Mouse (Mus musculus) lung, postnatal 36 days (tissue): Measurements from ENCODE around the gene Ogfod2.

Source experiments
- DNase-seq: peaks from one replicate; pipeline ENCODE4 v3.0.0; 2022; ENCODE audit warnings: mixed read lengths

The Ogfod2 gene

GRCm38 (mm10) chr5:124111742-124112497, at the start of gene Ogfod2:
Gene Ogfod2, plus strand, starts transcription at chr5:124112297.
- peak; percentile 98 for DNase-seq

DNA sequence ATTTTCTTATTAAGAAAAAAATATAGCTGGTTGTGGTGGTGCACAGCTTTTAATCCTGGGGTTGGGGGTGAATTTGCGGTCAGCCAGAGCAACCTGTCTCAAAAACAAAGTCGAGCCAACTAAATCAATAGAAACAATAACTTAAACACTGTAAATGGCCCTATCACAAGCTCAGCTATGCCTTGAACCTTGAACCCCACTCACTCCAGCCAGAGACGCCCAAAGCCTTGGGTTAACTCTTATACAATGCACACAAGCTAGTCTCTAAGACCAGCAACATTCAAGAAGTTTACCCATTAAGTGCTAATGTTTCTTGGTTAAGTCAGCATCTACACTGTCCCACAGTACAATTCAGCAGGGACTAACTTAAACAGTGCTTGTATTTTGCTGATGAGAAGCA, 42.4 kb upstream of the Ogfod2 start:
- no peak for DNase-seq

DNA sequence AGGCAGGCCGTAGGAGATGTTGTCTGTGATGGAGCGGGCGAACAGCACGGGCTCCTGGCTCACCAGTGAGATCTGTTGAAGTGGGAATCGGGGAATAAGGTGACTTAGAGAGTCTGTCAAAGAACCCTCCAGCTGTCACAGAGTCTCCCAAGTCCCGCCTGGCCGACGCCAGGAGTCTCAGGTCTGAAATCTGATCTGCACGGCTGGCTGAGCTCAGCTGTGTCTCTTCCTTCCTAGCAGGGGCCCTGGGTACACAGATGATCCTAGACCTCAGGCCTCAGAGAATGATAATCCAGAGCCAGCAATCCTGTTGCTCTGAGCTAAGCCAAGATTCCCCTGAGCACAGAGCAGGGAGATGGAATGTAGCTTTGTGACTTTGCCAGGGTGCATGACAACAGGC, 38.4 kb upstream of the Ogfod2 start:
- DNase-seq: no peak

DNA sequence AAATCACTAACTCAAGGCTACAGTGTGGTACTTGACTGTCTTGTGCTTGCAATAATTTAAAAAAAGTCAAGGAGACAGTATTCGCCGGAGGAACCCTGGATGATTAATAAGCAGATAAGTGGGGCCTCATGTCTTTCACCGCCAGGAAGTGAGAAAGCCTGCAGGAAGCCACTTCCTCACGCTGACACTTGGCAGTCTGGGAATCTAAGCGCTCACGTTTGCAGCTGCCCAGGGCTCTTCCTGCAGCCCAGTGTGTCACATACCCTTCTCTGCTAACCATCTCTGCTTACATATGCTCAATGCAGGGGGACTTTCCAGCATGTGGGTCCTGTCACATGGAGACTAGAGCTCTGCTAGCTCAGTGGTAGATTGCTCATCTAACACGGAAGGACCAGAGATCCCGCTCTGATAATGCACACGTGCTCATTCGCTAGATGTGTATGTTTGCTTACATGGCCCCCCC, 37.2 kb upstream of the Ogfod2 start:
- DNase-seq: peak; percentile 15

- DNase-seq: no peak
Observed at GRCm38 (mm10) chr5:124075716-124076115, 36.4 kb upstream of the Ogfod2 start.

- no peak for DNase-seq
Observed at GRCm38 (mm10) chr5:124076559-124076958, 35.5 kb upstream of the Ogfod2 start.

DNA sequence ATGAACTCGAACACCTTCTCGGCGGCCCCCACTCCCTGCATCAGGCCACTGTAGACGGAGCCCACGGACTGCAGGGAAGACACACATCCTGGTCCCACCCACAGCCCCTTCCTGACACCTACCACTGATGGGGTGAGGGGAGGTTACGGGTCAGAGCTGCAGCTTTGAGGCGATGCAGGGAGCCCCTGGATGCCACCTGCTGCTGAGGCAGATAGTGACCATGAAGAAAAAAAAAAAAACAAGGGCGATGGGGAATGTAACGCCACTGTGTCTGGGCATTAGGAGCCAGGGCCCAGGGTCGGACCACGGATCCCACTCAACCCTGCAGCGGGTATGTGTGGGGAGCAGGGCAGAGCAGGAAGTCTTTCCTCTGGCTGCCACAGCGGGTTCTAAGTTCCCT, 34.9 kb upstream of the Ogfod2 start:
- no peak for DNase-seq

DNA sequence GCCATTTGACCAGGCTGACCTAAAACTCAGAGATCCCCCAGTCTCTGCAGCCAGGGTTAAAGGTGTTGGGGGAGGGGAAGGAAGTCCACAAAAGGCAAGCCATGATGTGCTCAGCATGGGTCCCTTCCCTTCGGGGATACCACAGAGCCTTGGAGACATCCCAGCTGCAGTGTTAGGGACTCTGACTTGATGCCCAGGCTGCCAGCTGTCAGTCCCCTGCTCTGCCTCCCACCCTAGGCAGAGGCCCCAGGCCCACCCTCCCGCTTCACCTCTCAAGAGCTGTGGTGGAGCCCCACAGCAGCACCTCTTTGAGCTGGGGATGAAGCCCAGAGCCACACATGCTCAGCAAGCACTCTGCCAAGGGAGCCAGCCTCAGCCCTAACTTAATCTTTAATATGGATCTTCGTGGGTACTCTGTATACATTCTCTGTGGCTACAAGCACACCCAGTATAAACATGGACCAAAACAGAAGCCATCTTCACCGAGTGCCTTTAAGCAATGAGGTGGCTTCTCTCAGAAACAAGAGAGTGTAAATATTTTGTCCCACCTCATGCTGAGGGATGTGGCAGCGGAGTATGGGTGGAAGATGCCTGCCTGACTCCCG, 34.1 kb upstream of the Ogfod2 start:
- DNase-seq: no peak

DNA sequence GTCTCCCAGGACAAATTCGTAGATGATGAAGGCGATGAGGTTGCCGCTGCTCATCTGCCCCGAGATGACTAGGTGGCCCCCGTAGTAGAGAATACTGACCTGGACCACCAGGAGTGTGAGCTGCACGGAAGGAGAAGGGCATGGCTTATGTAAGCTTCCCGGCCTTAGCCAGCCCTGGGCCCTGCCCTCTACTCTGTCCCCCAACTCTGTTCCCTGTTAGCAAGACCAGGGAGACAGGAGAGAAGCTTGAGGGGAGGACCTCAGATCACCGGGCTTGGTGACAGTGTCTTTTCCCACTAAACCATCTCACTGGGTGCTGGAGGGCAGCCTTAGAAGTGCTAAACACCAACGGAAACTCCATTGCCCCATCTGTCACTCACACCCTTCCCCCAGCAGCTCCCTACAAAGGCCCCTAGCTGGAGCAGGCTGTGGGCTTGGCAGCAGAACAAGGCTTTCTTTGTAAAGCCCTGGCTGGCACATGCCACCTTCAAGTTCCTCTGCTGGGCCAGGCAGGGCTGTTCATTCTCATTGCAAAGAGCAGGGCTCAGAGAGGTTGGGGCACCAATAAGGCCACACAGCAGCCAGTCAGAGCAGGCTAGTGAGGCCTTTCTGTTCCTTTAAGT, 33.2 kb upstream of the Ogfod2 start:
- no peak for DNase-seq

GRCm38 (mm10) chr5:124079880-124080279, 32.2 kb upstream of the Ogfod2 start:
- no peak for DNase-seq

DNA sequence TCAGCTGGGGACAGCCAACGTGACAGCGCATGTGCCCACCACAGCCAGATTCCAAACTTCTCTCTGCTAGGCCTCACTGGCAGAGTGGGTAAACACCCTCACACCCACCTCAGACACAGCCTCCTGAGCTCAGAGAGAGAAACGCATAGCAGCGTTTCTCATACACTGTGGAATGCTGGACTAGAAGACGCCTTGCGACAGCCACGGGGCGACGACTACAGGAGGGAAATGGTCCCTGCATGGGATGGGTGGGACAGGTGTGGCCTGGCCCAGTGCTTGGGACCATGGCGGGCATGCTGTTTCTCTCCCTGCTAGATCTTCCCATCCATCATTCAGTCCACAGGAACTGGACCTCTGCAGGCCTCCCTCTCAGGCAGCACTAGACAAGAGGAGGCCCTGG, 29.6 kb upstream of the Ogfod2 start:
- no peak for DNase-seq

- DNase-seq: no peak
Observed at GRCm38 (mm10) chr5:124082941-124083688, 29.0 kb upstream of the Ogfod2 start.

GRCm38 (mm10) chr5:124083850-124084587, 28.1 kb upstream of the Ogfod2 start:
- DNase-seq: peak; percentile 26

DNA sequence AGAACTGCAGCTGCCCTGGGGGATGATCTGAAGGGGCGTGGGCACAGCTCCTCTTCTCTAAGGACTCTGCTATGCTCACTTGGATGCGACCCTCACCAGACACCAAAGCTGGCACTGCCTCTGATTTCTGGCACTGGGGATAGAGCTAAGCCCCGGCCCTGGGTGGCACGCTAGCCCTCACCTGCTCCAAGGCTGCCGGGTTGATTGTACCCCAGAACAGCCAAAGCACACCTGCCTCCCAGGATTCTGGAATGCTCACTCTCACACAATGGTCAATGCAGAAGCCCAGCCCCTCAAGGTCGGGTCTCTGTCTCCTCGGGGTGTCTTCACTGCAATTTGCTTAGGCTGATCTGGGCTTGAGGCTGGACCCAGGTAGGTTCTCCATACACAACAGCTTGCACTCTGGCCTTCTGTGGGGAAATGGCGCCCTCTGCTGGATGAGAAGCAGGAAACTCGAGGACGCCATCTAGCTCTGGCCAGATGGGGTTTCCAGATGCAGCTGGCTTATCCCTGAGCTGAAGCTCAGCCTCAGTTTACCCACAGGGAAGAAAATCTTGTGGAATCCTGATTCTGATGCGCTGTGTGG, 27.4 kb upstream of the Ogfod2 start:
- peak; percentile 90 for DNase-seq

DNA sequence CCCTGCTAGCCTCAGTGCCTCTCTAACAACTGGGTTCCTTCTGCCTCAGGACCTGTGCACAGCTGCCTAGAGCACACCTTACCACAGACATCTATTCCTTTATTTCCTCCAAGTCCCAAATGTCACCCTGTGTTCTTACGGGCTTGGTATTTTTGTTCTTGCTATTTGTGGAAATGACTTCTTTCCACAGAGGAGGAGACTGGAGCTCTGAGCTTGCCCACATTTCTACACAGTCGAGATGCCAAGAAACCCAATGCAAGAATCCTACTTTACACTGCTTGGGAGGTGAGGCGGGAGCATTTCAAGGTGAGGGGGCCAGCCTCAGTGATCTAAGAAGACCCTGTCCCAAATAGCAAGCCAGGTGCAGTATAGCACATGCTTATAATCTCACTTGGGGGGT, 26.6 kb upstream of the Ogfod2 start:
- DNase-seq: no peak

DNA sequence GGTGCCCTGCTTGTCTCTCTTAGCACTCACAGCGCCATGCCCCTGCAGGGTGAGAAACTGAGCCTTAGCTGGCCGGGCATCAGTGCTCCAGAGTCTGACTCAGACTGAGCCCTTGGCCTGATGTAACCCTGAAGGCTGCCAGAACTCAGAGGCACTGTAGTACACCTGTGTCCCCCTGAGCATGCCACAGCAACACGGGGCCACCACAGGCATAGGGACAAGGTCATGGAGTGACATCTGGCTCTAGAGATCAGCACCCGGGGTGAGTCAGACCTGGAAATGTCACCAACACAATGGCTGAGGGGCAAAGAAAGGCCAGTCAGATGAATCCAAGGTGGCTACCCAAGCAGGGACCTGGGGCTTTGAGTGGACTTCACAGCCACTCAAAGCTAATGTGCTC, 25.2 kb upstream of the Ogfod2 start:
- DNase-seq: no peak

GRCm38 (mm10) chr5:124089868-124090267, 22.2 kb upstream of the Ogfod2 start:
- DNase-seq: no peak

DNA sequence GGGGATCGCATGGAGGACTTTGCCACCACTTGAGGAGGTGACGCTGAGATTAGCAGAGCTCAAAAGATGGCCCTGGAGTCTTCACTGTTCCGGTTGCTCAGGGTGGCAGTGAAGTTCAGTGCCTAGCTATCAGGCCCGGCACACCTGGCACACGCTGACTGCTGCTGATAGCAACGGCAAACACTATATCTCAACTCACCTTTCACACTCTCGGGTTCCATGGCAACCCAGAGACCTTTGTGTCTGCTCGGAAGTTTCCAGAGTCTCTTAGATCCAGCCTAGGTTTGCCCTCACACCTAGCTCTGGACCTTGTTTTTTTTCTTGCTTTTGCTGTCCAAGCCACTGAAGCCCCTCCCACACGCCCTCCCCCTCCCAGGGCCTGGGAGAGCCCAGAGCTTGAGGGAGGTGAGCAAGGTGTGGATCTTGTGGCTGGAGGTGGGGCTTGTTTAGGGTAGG, 20.1 kb upstream of the Ogfod2 start:
- DNase-seq: peak; percentile 40

GRCm38 (mm10) chr5:124093120-124093794, 18.8 kb upstream of the Ogfod2 start:
- DNase-seq: peak; percentile 67

DNA sequence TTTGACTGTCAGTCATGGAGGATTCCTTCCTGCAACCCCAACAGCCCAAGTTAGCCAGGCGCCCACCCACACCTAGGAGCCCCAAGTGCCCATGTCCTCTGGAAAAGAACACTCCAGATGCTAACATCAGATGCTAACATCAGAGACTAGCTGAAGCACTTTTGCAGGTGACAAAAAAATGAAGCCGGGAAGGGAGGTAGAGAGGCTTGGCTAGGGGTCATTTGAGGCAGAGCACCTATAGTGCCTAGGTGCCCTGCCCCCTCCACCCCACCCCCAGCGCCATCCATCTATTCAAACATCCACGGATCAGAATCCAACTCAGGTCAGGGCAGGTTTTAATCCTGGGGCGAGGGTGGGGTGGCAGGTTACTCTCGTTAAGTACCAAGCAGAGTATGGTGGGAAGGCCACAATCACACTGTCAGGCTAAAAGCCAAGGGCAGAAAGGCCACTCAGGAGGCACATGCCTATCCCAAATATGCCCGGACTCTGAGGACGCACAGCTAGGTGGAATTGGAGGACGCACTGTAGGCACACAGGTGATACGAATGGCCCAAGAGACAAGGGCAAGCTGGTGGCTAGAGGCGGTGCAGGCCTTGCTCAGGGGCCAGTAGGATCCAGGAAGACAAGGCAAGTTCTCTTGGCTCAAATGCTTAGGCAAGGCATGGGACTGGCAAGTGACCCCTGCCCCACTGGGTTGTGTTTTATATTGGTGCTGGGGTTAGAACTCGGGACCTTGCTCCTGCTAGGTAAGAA, 18.1 kb upstream of the Ogfod2 start:
- no peak for DNase-seq

- DNase-seq: no peak
Observed at GRCm38 (mm10) chr5:124095077-124095581, 17.0 kb upstream of the Ogfod2 start.
